Mouse (Mus musculus): ENCODE measurements around the gene Cox8b. TPM values are rescaled to one million over a fixed set of nuclear protein-coding genes. Genes with fewer than 3 reads are reported as not detected.

Gene Cox8b
- polyA plus RNA-seq, 1 experiment from 2014 or later = 92.1 TPM

DNA sequence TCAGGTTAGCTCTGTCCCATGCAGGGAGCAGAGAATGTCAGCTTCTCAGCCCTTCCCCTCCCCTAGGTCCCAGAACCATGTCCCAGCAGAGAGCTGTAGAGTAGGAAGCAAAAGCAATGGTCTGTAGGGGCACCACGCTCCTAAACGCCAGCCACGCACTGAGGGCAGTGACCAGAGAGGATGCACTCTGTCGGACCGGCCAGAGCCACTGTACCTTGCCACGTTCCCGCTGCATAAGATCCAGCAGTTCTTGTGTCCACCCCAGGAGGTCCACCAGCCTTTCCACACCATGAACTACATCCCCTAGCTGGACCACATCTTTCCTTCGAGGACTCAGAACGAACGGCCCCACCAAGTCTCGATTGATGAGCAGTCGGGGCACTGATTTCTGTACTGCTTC, 35.5 kb downstream of the Cox8b start:
- Histone ChIP-seq H3K4me3 (ENCODE audit: low read depth, low read length) (no peak overlapping the region), H3K4me1 (ENCODE audit: control insufficient read depth, insufficient read depth, low read length) (no peaks in the 10 kb centered on the region), H3K36me3 (ENCODE audit: control insufficient read depth, insufficient read depth, low read length) (peaks cover 53% of the 10 kb centered on the region), H3K27ac (replicated peaks; ENCODE audit: low read depth, low read length) (no peak overlapping the region), H3K9ac (ENCODE audit: low read depth, low read length) (no peak overlapping the region), H3K4me2 (ENCODE audit: low read depth, low read length) (no peak overlapping the region), H3K27me3 (replicated peaks; ENCODE audit: control insufficient read depth, insufficient read depth, low read length) (no peaks in the 10 kb centered on the region), H3K9me3 (ENCODE audit: control insufficient read depth, low read length) (no peaks in the 10 kb centered on the region)
- no peak for ATAC-seq (ENCODE audit: low read depth)
- 94% methylated on average over 12 of the region's 12 CpGs for WGBS
- DNase-seq (ENCODE audit: low spot score) = no peak

DNA sequence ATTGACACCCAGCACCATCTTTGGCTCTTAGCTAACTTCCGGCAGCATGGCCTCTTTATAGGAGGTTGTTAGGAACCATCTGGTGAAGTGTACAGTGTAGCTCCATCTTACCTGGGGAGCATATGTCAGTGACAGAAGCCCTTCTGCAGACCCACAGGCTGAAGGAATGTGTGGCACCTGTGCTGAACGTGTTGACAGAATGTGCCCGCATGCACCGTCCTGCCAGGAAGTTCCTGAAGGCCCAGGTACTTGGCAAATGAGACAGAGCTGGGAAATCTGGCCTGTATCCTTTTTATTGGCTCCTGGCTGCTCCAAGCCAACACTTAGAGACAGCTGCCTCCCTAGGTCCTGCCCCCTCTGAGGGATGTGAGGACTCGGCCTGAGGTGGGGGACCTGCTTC, 39.5 kb downstream of the Cox8b start:
- Histone ChIP-seq H3K4me3 (ENCODE audit: low read depth, low read length) (no peak overlapping the region), H3K27ac (replicated peaks; ENCODE audit: low read depth, low read length) (no peak overlapping the region), H3K9me3 (ENCODE audit: control insufficient read depth, low read length) (no peaks in the 10 kb centered on the region), H3K9ac (ENCODE audit: low read depth, low read length) (no peak overlapping the region), H3K27me3 (replicated peaks; ENCODE audit: control insufficient read depth, insufficient read depth, low read length) (no peaks in the 10 kb centered on the region), H3K4me2 (ENCODE audit: low read depth, low read length) (no peak overlapping the region), H3K4me1 (ENCODE audit: control insufficient read depth, insufficient read depth, low read length) (peaks cover 13% of the 10 kb centered on the region), H3K36me3 (ENCODE audit: control insufficient read depth, insufficient read depth, low read length) (peaks cover 59% of the 10 kb centered on the region)
- no peak for ATAC-seq (ENCODE audit: low read depth)
- 87% methylated on average over 5 of the region's 5 CpGs for WGBS
- DNase-seq (ENCODE audit: low spot score) = no peak

- Histone ChIP-seq H3K4me3 (ENCODE audit: low read depth, low read length) (no peak overlapping the region), H3K9ac (ENCODE audit: low read depth, low read length) (no peak overlapping the region), H3K9me3 (ENCODE audit: control insufficient read depth, low read length) (no peaks in the 10 kb centered on the region), H3K4me2 (ENCODE audit: low read depth, low read length) (no peak overlapping the region), H3K27me3 (replicated peaks; ENCODE audit: control insufficient read depth, insufficient read depth, low read length) (no peaks in the 10 kb centered on the region), H3K27ac (replicated peaks; ENCODE audit: low read depth, low read length) (no peak overlapping the region), H3K4me1 (ENCODE audit: control insufficient read depth, insufficient read depth, low read length) (peaks cover 20% of the 10 kb centered on the region), H3K36me3 (ENCODE audit: control insufficient read depth, insufficient read depth, low read length) (peaks cover 59% of the 10 kb centered on the region)
- ATAC-seq (ENCODE audit: low read depth) (no peak), DNase-seq (ENCODE audit: low spot score) (peak; percentile 33)
- 52% methylated on average over 6 of the region's 6 CpGs for WGBS
Measured at GRCm38 (mm10) chr7:140859997-140860396, 40.2 kb downstream of the Cox8b start.

GRCm38 (mm10) chr7:140858746-140859145, 41.5 kb downstream of the Cox8b start:
- H3K27ac ChIP-seq (replicated peaks; ENCODE audit: low read depth, low read length) = no peak overlapping the region
- WGBS = 94% methylated on average over 8 of the region's 8 CpGs
- H3K4me2 ChIP-seq (ENCODE audit: low read depth, low read length) = peak overlapping the region; percentile 97
- H3K9ac ChIP-seq (ENCODE audit: low read depth, low read length) = peak overlapping the region; percentile 92; the same call in 1 of the 2 replicates
- no peaks in the 10 kb centered on the region for H3K9me3 ChIP-seq (ENCODE audit: control insufficient read depth, low read length)
- H3K4me1 ChIP-seq (ENCODE audit: control insufficient read depth, insufficient read depth, low read length) = peaks cover 21% of the 10 kb centered on the region
- ATAC-seq (ENCODE audit: low read depth) (no peak), DNase-seq (ENCODE audit: low spot score) (no peak)
- peak overlapping the region; percentile 89 for H3K4me3 ChIP-seq (ENCODE audit: low read depth, low read length)
- H3K27me3 ChIP-seq (replicated peaks; ENCODE audit: control insufficient read depth, insufficient read depth, low read length) = no peaks in the 10 kb centered on the region
- peaks cover 64% of the 10 kb centered on the region for H3K36me3 ChIP-seq (ENCODE audit: control insufficient read depth, insufficient read depth, low read length)

DNA sequence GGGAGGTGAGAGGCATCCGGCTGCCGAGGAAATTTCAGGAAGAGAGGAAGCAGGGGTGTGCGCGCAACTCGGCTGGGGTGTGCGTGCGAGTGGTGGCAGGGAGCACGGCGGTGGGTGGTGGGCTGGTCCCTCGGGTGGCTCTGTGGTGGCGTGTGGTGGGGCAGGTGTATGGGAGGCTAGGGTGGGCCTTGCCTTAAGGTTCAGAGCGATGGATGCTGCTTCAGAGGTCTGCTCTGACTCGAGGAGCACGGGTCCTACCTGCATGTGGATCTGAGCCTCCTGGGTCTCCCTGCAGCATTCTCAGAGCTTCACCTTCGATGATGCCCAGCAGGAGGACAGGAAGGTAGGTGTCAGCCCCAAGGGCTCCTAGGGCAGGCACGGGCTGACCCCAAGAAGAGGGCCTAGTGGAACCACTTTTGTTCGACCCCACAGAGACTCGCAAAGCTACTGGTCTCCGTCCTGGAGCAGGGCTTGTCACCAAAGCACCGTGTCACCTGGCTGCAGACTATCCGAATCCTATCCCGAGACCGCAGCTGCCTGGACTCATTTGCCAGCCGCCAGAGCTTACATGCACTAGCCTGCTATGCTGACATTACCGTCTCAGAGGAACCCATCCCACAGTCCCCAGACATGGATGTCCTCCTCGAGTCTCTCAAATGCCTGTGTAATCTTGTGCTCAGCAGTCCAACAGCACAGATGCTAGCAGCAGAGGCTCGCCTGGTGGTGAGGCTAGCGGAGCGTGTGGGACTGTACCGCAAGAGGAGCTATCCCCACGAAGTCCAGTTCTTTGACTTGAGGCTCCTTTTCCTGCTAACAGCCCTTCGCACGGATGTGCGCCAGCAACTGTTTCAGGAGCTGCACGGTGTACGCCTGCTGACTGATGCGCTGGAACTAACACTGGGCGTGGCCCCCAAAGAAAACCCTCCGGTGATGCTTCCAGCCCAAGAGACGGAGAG, 42.4 kb downstream of the Cox8b start, which contains the start of gene Bet1l:
Gene Bet1l (minus strand): TSS at position 28 of the 956 bp plus-strand sequence.
- H3K9ac ChIP-seq (ENCODE audit: low read depth, low read length) = peak within 1 kb of the TSS; percentile 92
- peak within 1 kb of the TSS; percentile 89 for H3K4me3 ChIP-seq (ENCODE audit: low read depth, low read length)
- peak within 1 kb of the TSS; percentile 93 for H3K27ac ChIP-seq (replicated peaks; ENCODE audit: low read depth, low read length)
- H3K36me3 ChIP-seq (ENCODE audit: control insufficient read depth, insufficient read depth, low read length) = peaks cover 64% of the 10 kb centered on the region
- peak within 1 kb of the TSS; percentile 97 for H3K4me2 ChIP-seq (ENCODE audit: low read depth, low read length)
- peak; percentile 15 for ATAC-seq (ENCODE audit: low read depth)
- no peaks in the 10 kb centered on the region for H3K9me3 ChIP-seq (ENCODE audit: control insufficient read depth, low read length)
- H3K27me3 ChIP-seq (replicated peaks; ENCODE audit: control insufficient read depth, insufficient read depth, low read length) = no peaks in the 10 kb centered on the region
- no peak for DNase-seq (ENCODE audit: low spot score)
- peaks cover 21% of the 10 kb centered on the region for H3K4me1 ChIP-seq (ENCODE audit: control insufficient read depth, insufficient read depth, low read length)
- 44% methylated on average over 34 of the region's 40 CpGs for WGBS

DNA sequence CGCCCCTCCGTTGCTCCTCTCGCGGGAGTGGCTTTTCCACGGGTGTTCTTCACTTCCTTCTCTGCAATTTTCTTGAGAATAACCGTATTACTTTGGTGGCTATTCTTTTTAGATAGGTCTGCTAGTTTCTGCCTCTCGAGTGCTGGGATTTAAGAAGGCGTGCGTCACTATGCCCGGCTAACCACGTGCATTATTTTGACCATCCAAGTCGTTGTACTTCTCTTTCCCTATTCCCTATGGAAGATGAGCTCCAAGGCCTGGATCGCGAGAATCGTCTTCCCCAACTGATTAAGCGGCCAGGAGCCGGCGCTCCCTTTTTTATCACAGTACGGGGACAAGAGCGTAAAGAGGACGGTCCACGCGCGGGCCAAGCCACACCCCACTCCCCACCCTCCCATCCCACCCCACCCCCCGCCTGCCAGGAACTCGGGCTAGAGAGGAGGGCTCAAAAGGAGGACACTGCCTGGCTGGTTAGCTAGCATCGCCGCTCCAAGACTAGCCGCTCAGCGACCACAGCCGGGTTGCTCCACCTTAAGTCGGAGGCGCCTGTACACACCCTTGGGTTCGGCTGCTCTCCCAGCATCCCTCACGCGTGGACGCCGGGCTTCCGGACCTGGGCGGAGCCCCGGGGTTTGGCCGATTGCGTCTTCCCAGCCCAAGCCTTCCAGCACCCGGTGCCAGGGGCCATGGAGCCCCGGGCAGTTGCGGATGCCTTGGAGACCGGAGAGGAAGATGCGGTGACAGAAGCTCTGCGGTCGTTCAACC, 43.3 kb downstream of the Cox8b start, which contains the start of gene Ric8a:
Gene Ric8a (plus strand): TSS at position 173 of the 765 bp plus-strand sequence.
- peak; percentile 87 for ATAC-seq (ENCODE audit: low read depth)
- under 1% methylated on average over 42 of the region's 50 CpGs for WGBS

GRCm38 (mm10) chr7:140855860-140856784, 44.1 kb downstream of the Cox8b start, which contains the start of gene Gm45785:
TSS of gene Gm45785 (minus strand) at chr7:140856331.
- Histone ChIP-seq H3K4me2 (ENCODE audit: low read depth, low read length) (peak within 1 kb of the TSS; percentile 97), H3K9me3 (ENCODE audit: control insufficient read depth, low read length) (no peaks in the 10 kb centered on the region), H3K27me3 (replicated peaks; ENCODE audit: control insufficient read depth, insufficient read depth, low read length) (no peaks in the 10 kb centered on the region), H3K27ac (replicated peaks; ENCODE audit: low read depth, low read length) (peak within 1 kb of the TSS; percentile 93), H3K9ac (ENCODE audit: low read depth, low read length) (peak within 1 kb of the TSS; percentile 92), H3K36me3 (ENCODE audit: control insufficient read depth, insufficient read depth, low read length) (peaks cover 62% of the 10 kb centered on the region), H3K4me3 (ENCODE audit: low read depth, low read length) (peak within 1 kb of the TSS; percentile 89), H3K4me1 (ENCODE audit: control insufficient read depth, insufficient read depth, low read length) (peaks cover 21% of the 10 kb centered on the region)
- WGBS = under 1% methylated on average over 45 of the region's 51 CpGs
- DNase-seq (ENCODE audit: low spot score) (peak; percentile 96), ATAC-seq (ENCODE audit: low read depth) (peak; percentile 83)

More for the DNA sequence above, 43.3 kb downstream of the Cox8b start, which contains the start of gene Ric8a:
- Histone ChIP-seq H3K4me2 (ENCODE audit: low read depth, low read length) (peak within 1 kb of the TSS; percentile 97), H3K4me1 (ENCODE audit: control insufficient read depth, insufficient read depth, low read length) (peaks cover 21% of the 10 kb centered on the region), H3K9me3 (ENCODE audit: control insufficient read depth, low read length) (no peaks in the 10 kb centered on the region), H3K27ac (replicated peaks; ENCODE audit: low read depth, low read length) (peak within 1 kb of the TSS; percentile 93), H3K9ac (ENCODE audit: low read depth, low read length) (peak within 1 kb of the TSS; percentile 92), H3K4me3 (ENCODE audit: low read depth, low read length) (peak within 1 kb of the TSS; percentile 89), H3K27me3 (replicated peaks; ENCODE audit: control insufficient read depth, insufficient read depth, low read length) (no peaks in the 10 kb centered on the region), H3K36me3 (ENCODE audit: control insufficient read depth, insufficient read depth, low read length) (peaks cover 64% of the 10 kb centered on the region)
- DNase-seq (ENCODE audit: low spot score) = peak; percentile 93

Data from embryonic facial prominence, embryonic 14.5 days (tissue).